Mouse (Mus musculus) ES-Bruce4 (cell line): ENCODE results near the gene H2-Eb1.

ENCODE experiments used
- CTCF ChIP-seq: IDR thresholded peaks from one replicate; pipeline ENCODE4 v1.8.1; 2011; ENCODE audit warnings: low read depth, low read length
- EP300 ChIP-seq: IDR thresholded peaks from 2 replicates; pipeline ENCODE4 v1.6.1; 2011; ENCODE audit warnings: low read depth, low read length; ENCODE audit not compliant: insufficient read depth
- POLR2A ChIP-seq: IDR thresholded peaks from one replicate; pipeline ENCODE4 v1.8.1; 2011; ENCODE audit warnings: low read length; ENCODE audit not compliant: insufficient read depth

- TF ChIP-seq EP300 = no peak; the same call in 1 of the 2 replicates
- no peak for TF ChIP-seq CTCF
- TF ChIP-seq POLR2A = no peak
Observed at GRCm38 (mm10) chr17:34340619-34341402, 35.1 kb downstream of the H2-Eb1 start.
